Mouse (Mus musculus) natural killer cell, adult 2 months (primary cell): ENCODE data around the gene Nsd2.
"Not testable (repeated sequence)": the region's sequence is repeated elsewhere in the genome, so short reads cannot be mapped to it uniquely, and the experiment has no call there.

Source experiments
- DNase-seq, 2 experiments: peaks; one replicate each; pipeline ENCODE4 v3.0.0; 2022; ENCODE audit warnings: low spot score in 2 of 2

The Nsd2 gene

DNA sequence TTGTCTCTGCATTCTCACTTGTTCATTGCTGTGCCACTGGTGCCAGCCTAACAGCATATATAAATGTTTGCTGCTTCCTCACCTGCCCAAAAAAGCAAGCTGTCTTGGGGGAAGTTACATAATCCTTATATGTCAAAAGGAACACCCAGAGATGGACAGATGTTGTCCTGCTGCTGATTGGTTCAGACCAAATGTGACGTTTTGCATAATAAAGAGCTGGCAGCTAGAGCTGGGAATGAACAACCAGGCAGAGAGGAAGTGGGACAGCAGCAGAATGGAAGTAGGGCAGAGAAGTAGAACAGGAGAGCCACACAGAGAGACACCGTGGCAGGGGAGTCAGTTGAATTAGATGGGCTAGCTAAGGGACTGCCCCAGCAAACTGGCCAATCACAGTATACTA lies 111.9 kb downstream of the Nsd2 start:
- no peak for DNase-seq

DNA sequence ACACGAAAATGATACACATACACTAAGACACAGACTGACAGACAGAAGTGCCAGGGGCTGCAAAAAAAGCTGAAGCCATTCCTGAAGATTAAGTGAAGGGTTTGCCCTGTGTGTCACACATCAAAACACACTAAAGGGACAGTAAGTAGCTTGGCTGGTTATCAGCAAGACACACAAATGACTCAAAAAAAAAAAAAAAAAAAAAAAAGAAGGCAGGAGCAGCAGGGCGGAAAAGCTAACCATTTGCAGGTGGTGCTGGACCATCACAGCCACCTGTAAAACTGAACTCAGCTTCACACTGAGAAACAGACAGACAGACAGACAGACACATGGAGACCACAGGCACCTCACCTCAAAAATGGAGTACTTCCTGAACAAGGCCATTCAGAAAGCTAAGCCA lies 113.6 kb downstream of the Nsd2 start:
- DNase-seq = no peak

DNA sequence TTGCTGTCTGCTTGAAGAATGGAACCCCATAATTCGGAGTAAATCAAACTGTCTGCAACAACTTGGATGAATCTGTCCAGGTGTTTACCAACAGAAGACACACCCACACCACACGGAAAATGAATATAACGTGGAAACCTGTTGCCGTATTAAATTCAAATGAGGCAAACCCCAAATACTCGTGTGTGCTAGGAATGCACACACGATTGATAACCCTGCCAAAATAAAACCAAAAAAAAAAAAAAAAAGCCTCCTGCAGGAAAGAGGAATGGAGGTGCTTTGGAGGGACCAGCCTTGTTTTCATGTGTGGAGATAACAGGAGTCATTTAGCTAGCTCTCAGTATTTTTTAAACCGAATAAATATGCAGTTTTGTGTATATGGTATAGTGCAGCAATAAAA lies 114.4 kb downstream of the Nsd2 start:
- no peak for DNase-seq

DNA sequence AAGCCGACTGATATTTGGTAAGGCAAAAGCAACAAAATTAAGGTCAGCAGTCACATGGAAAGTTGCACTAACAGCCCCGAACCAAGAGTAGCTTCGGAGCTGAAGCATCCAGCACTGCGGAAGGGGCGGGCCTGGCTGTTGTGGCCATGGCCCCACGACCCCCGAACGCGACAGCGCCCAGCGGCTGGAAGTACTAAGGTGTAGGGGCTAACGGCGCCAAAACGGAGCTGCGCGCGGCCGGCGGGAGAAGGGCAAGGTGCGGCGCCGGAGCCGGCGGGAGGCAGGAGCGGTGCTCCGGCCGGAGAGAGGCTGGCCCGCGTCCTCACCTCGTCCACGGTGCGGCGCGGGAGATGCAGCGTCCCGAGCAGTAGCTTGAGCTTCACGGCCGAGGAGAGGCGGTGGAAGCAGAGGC lies 115.2 kb downstream of the Nsd2 start:
- DNase-seq = no peak

DNA sequence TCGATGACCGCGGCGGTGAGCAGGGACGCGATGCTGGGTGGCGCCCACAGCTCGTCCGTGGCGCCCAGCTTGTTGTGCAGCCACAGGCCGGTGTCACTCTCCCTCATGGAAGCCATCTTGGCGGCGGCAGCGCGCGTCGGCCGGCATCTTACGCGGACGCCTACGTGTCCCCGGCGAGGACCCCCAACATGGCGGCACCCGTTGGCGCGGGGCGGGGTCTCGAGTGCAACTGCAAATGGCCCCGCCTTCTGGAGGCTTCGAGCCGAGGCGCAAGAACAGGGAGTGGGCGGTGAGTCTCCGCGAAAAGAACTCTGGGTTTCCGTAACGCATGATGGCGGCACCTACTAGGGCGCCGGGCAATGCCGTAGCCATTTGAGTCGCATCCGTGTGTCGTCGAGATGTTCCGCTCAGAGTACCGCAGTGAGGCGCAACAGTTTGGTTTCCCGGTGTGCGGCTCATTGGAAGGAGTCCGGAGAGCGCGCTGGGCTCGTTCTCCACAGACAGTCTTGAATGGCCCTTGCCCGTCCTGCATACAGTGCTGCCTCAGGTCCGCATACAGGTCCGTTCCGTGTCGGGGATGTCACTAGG lies 115.7 kb downstream of the Nsd2 start, which contains the start of gene Nelfa:
TSS of gene Nelfa (minus strand) at position 294 of the 588 bp plus-strand sequence.
- DNase-seq = peak; percentile 97 to 98

DNA sequence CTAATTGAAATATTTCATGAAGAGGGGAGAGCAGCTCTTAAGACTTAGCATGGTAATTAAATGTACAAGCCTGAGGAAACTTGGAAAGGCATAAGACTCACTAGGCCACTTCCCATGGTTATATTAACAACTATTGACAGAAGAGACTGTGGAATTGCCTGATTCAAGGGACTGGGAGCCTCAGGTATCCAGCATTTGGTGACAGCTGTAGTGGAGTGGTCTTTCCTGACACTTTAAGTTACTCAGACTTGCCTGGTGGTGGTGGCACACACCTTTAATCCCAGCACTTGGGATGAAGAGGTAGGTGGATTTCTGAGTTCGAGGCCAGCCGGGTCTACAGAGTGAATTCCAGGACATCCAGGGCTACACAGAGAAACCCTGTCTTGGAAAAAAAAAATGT lies 116.7 kb downstream of the Nsd2 start:
- no peak for DNase-seq

DNA sequence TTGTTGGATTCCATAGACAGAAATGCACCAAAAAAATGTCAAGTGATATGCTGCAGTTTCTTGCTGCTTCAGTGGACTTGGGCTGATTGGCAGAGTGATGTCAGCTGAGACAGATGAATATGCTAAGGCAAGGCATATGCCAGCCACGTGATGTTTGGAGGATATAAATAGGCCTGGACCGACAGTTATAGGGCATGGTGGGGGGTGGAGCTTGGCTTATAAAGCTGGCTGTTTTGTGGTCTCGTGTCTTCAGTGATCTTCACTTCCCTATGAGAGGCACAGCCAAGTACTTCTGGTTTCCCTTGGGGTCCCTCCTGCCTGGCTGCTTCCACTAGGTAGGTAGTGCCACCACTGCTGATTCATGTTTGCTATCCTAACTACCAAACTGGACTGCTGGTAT lies 117.9 kb downstream of the Nsd2 start:
- peak in 1 of 2 experiments; percentile 82 for DNase-seq

DNA sequence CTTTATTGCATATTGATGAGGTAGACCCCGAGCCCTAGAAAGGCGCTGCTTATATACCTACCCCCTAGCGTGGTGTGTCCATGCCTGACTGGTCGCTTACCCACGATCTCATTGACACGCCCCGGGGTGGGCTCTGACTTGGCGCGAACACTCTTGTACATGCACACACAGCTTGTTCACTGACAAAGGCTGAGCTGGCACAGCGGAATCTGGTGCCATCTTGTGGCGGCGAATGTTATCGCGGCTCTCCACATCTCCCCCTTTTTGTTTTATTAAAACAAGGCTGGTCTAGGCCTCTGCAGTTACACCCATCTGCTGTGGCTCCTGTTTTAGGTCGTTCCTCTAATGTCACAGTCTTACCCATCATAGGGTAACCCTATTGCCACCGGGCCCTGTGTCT lies 126.5 kb downstream of the Nsd2 start:
- DNase-seq = not testable (repeated sequence)
